Mouse (Mus musculus) Muller cell, postnatal 12 days (primary cell): ENCODE data around the gene Omt2b.
A peak's percentile ranks its signal among the peaks of the same experiment; 100 is the strongest.
"Not testable (repeated sequence)": the region's sequence is repeated elsewhere in the genome, so short reads cannot be mapped to it uniquely, and the experiment has no call there.

ENCODE experiments used
- DNase-seq: peaks from one replicate; pipeline ENCODE4 v3.0.0-alpha.2; 2015; ENCODE audit errors: inconsistent ontology term

Gene Omt2b

DNA sequence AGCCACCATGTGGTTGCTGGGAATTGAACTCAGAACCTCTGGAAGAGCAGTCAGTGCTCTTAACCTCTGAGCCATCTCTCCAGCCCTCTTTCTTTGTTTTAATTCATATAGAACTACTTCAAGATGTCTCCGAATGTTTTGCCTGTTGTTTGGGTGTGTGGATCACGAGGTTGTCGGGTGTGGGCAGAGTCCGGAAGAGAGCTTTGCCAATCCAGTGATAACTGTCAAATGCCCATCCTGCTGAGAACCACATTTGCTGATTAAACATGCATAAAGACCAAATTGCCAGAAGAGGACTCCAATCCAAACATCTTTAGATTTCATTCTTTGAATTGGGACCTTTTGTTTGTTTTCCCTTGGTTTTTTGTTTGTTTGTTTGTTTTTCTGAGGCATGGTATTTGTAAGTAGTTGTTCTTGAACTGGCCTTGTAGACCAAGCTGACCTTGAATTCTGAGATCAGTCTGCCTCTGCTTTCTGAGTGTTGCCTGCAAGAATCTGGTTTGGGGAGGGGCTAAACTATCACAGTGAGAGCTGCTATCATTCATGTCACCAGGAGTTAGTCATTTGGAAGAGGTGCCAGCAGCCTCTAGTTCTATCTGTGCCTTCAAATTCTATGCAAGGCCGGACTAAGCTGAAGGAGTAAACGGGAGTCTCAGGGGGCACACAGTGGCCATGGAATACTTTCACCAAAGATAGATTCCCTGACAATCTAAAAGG, 24.3 kb downstream of the Omt2b start:
- DNase-seq = no peak

DNA sequence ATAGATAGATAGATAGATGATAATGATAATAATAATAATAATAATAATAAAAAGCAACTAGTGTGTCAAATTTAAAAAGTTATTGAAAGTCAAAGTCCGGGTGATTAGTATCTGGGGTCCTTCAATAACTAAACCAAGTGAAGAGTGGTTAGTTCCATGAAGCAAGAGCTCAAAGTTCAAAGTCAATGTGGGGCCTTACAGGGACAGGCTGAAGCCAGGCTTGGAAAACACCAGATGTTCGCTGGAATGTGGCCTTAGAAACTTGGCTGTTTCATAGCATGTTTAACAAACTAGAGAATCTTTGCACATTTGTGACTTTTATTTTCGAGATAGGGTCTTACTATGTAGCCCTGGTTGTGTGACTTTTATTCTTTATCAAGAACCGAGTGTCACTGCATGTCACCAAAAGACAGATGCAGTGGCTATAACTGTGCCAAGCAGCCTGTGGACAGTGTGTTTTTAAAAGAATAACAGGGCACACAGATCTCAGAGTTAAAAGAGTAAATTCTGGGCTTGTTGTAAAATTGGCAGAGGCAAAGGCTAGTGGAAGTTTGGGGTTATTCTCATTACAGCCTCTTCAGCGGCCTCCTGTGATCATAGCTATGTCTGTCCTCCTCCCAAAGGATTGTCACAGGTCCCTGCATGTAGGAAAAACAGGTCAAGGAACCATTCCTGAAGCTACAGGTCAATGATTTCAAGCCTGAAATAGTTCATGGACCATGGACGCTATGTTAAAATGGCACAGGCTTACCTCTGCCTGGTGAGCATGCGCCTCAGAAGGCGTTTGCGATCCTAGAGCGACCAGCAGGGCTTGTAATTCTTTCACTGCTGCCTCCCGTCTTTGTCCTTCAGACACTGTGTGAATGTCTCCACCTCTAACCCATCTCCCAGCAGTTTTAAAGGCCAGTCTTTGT, 27.5 kb downstream of the Omt2b start:
- no peak for DNase-seq

DNA sequence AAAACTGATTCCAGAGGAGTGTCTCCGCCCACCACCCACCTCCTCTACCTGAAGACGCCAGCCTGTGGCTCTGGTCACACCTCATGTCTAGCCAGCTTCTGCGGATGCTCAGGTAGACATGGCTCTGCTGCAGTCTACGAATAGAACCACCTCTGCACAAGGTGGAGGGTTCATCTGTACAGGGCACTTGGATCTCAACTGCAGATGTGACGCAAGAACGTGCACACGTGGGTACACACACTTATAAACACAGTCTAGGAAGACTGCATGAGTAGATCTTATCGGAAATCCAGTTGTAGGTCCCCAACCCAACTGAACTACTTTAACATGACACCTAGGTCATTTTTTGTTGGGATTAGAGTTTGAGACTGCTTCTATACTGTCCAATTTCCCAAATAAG, 28.2 kb downstream of the Omt2b start, which contains the start of gene Gsta2:
Gene Gsta2, minus strand, starts transcription at position 178 of the 400 bp plus-strand sequence.
- no peak for DNase-seq

DNA sequence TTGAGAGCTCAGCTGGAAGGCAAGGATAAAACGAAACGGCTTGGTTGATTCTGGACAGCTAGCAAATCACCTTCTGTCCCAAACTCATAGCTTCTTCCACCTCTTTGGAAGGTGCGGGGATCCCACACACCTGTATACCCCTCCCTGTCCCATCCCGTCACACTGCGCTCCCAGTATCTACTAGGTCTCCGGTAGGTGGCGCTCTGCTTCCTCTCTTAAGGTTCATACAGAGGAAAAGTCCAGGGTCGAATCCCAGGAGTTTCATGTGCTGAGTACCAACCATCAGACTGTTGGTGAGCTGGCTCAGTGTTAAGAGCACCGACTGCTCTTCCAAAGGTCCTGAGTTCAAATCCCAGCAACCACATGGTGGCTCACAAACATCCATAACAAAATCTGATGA, 30.7 kb downstream of the Omt2b start:
- peak; percentile 41 for DNase-seq

DNA sequence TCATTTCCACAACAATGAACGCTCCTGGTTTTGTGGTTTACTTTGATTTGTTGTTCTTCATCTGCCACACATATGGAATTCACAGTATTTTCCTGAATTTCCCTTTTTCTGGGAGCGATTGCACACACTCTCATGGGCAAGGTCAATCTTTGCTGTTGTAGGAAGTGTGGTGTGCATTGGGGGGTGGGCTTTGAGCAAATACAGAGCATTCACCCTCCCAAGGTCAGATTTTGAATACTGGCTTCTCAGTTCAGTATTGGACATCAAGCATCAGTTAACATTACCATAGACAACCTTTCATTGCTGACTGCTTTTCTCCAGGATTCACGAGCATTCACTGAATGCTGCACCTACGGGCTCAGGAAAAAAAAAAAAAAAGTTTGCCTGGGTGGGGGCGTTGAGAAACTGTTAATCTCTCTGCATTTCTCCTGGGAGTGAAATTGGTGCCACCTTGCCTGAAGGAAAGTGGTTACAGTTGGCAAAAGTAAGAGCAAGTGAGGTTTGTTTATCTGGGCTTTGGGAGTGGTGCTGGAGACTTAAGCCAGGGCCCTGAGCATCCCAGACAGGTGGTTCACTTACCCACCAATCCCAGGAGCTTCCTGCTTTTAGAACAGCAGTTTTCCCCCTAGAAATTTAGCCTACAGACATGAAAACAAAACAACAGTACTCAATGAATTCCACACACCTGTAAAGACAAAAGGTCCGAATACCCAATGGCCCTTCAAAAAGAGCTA, 32.5 kb downstream of the Omt2b start:
- no peak for DNase-seq

- DNase-seq = no peak
Measured at GRCm38 (mm10) chr9:78360484-78360872, 33.1 kb downstream of the Omt2b start.

DNA sequence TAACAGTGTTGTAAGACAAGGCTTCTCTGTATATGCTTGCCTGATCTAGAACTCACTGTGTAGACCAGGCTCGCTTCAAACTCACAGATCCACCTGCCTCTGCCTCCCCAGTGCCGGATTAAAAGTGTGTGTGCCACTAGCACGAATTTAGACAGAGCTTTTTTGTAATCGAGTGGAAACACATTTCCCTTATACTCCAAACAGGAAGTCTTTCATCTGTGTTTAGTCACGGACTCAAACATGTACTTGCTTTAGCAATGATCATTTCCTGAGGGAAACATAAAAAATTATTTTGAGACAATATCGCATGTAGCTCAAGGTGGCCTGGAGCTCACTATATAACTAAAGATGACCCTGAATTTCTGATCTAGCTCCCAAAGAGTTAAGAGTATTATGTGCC, 36.0 kb downstream of the Omt2b start:
- no peak for DNase-seq

DNA sequence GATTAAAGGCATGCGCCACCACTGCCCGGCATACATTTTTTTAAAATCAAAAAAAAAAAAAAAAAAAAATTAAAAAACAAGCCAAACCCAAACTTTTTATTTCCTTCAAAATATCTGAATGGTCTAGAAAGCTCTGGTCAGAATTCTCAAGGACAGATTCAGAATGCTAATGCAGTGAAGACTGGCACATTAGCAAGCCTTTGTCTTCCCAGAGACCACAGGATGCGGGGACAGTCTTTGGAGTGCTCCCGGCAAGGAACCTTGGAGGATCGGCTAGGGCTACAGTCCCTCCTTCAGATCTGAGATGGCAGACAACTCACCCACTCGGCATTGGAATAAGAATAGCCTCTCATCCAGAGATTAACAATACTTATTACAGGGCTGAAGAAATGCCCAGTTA, 37.3 kb downstream of the Omt2b start:
- DNase-seq = no peak

- DNase-seq = no peak
Measured at GRCm38 (mm10) chr9:78365850-78366544, 38.6 kb downstream of the Omt2b start.

DNA sequence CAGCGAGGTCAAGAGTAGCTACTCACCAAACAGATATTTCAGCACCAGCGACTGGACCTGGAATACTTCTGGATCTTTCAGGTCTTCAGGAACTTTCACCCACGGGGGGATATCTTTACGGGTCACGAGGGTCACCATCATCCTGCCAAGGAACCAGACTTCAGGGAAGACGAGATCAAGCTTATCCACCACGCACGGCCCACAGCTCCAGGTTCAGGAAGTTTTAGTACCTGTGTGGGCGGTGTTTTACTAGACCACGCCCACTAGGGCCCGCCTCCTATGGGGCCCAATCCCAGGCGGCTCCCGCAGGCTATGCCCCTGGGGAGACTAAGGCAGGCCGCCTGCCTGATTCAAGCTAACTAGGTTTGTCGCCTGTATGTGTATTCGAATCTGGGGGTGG, 40.6 kb downstream of the Omt2b start, which contains the start of gene Dppa5a:
Gene Dppa5a, minus strand, starts transcription at position 219 of the 400 bp plus-strand sequence.
- not testable (repeated sequence) for DNase-seq

- DNase-seq = no peak
Measured at GRCm38 (mm10) chr9:78368671-78369293, 41.4 kb downstream of the Omt2b start.

DNA sequence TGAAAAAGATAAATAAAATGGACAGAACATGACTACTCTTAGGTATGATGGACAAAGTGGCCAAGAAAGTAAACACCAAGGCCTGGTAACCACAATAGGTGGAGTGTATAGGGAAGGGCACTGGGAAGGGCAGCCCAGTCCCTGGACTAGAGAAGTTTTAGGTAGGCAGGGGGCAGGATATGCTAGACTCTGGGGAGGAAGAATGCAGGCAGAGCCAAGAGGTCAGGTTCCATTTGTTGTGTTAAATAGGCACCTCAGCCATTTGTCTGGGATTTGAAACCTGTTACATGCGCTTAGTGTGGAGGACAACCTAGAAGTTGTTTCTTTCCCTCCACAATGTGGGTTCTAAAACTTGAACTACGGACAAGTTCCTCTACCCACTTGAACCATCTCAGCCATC, 42.0 kb downstream of the Omt2b start:
- no peak for DNase-seq

GRCm38 (mm10) chr9:78369786-78370185, 42.4 kb downstream of the Omt2b start:
- DNase-seq = no peak

DNA sequence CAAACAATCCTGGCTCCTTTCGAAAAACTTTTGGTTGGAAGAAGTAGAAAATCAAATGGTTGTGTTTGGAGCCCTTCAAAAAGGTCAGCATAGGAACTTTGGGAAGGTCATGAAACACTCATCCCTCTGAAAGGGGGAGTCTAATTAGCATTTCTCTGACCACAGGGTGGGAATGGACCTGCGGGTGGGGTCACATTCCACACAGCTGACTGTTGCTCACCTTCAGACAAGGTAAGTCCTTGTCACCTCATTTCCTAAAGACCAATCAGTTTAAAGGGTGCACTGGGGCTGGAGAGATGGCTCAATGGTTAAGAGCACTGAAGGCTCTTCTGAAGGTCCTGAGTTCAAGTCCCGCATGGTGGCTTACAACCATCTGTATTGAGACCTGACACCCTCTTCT, 44.1 kb downstream of the Omt2b start:
- no peak for DNase-seq

DNA sequence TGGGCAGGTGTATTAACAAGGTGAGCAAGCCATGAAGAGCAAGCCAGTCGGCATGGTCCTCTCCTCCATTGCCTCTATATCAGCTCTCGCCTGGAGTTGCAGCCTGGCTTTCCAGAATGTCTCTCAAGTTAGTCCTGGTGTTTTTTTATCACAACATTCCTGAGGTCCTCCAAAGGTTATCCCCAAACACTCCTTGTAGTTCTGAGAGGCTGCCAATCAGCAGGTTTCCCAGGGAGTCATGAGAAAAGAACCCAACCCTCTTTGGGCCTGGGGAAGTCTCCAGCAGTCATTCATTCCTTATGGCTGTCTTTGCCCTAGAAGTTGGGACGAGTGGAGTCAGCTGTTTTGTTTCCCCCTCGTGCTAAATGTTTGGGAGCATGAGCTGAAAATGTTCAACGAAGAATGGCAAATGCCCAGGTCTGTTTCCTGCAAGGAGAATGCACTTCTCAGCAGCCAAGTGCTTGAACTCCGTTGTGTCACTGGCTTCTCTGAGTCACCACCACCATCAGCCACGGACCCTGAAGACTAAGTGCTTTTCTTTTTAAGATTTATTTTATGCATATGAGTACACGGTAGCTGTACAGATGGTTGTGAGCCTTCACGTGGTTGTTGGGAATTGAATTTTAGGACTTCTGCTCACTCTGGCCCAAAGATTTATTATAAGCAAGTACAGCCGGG, 45.6 kb downstream of the Omt2b start:
- DNase-seq = no peak

DNA sequence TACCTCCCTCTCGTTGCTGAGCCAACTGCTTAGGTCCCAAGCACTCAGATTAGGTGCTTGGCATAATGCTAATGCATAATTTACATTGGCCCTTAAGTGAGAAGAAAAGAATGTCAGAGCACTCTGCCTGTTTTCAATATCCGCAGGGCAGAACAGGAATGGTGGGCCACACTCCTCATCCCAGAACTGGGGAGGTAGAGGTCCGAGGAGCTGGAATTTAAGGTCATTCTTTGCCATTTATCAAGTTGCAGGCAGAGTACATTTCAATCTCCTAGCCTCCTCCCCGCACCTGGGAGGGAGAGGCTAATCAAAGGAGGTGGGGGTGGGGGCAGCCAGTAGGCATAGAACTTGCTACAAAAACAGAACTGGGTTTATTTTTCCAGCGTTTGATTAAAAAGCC, 47.0 kb downstream of the Omt2b start:
- DNase-seq = no peak

DNA sequence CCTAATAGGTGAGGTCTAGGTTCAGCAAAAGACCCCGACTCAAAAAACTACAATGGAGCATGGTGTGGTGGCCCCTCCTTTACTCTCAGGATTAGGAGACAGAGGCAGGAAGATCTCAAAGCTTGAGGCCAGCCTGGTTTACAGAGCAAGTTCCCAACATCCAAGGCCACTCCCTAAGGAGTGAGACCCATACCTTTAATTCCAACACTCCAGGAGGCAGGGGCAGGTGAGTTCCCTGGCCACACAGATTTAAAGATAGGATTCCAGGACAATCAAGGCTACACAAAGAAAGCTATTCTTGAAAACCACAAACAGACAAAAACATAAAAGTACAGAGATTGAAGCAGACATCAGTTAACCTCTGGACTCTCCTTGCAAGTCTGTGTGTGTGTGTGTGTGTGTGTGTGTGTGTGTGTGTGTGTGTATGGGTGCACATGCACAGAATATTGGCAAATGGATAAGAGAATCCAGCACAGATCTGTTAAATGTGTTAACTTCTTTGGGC, 47.5 kb downstream of the Omt2b start:
- DNase-seq = no peak

GRCm38 (mm10) chr9:78375486-78375885, 48.1 kb downstream of the Omt2b start:
- DNase-seq = no peak

DNA sequence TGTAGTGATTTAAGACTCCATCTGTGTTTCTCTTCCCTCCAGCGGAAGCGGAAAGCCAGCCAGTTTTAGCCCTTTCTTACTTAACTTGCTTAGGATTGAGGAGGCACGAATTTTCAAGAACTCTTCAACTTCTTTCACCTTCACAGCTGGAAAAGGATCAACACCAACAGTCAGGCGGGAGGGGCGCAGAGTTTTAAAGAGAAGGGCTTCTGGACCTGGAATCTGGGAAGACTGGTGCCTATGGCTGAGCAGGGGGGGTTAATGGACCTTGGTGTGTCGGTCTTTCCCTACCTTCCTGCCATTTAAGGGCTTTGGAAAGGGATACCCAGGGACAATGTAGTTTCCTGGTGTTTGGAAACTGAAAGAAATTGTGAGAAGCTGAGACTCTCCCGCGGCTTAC, 50.2 kb downstream of the Omt2b start:
- no peak for DNase-seq

- peak; percentile 51 for DNase-seq
Measured at GRCm38 (mm10) chr9:78378113-78378785, 50.9 kb downstream of the Omt2b start, which contains the start of gene Ooep. Gene Ooep, minus strand, starts transcription at chr9:78378725.
